Mouse (Mus musculus) lung, postnatal 0 days (tissue): ENCODE measurements around the gene Taok3.

Experiments used
- CTCF ChIP-seq: IDR thresholded peaks from 2 replicates; pipeline ENCODE4 v1.5.1; 2016; ENCODE audit warnings: antibody characterized with exemption, mild to moderate bottlenecking
- EP300 ChIP-seq: IDR thresholded peaks from 2 replicates; pipeline ENCODE4 v1.6.1; 2016; ENCODE audit warnings: antibody characterized with exemption, mild to moderate bottlenecking, control low read depth

DNA sequence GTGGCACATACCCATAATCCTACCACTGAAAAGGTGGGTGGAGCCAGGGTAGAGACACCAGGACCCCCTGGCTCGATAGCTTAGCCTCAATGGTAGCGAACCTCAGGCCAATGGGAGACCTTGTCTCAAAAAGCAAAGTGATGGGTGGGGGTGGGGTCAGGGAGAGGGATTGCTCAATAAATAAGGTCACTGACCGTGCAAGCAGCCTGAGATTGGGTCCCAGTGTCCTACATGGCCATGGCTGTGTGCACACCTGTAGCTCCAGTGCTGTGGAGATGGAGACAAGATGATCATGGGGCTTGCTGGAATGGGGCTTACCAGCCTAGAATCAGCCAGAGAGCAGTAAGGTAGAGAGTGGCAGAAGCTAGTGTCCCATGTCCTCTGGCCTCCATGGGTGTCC is 131.8 kb downstream of the Taok3 start:
- TF ChIP-seq CTCF (no peak), EP300 (no peak)
